Mouse (Mus musculus) forebrain, embryonic 15.5 days (tissue): ENCODE results near the gene Kdm5b. TPM values are rescaled to one million over a fixed set of nuclear protein-coding genes. Genes with fewer than 3 reads are reported as not detected.

ENCODE experiments used
- ATAC-seq: fragments of 200-750 bp; cut with Nextera tagmentation; replicated peaks from 2 replicates; pipeline ENCODE4 v1.8.0; 2017; ENCODE audit warnings: mild to moderate bottlenecking, moderate TSS enrichment, moderate library complexity
- H3K27ac ChIP-seq: fragments of 300-500 bp; sonication (generic); replicated peaks from 2 replicates; pipeline ENCODE4 v1.5.1; 2015; ENCODE audit warnings: mild to moderate bottlenecking, inconsistent platforms
- H3K27me3 ChIP-seq: fragments of 300-500 bp; sonication (generic); 2 replicates; pipeline ENCODE4 v1.6.1; 2015; ENCODE audit warnings: inconsistent platforms
- H3K36me3 ChIP-seq: fragments of 300-500 bp; sonication (generic); 2 replicates; pipeline ENCODE4 v1.6.1; 2015; ENCODE audit warnings: mild to moderate bottlenecking, inconsistent platforms
- H3K4me1 ChIP-seq: fragments of 300-500 bp; sonication (generic); 2 replicates; pipeline ENCODE4 v1.6.1; 2015; ENCODE audit warnings: inconsistent platforms
- H3K4me2 ChIP-seq: fragments of 300-500 bp; sonication (generic); replicated peaks from 2 replicates; pipeline ENCODE4 v1.6.1; 2015; ENCODE audit warnings: mild to moderate bottlenecking, inconsistent platforms
- H3K4me3 ChIP-seq: fragments of 300-500 bp; sonication (generic); 2 replicates; pipeline ENCODE4 v1.5.1; 2015; ENCODE audit warnings: mild to moderate bottlenecking, inconsistent platforms
- H3K9ac ChIP-seq: fragments of 300-500 bp; sonication (generic); replicated peaks from 2 replicates; pipeline ENCODE4 v1.6.1; 2015; ENCODE audit warnings: mild to moderate bottlenecking, inconsistent platforms
- H3K9me3 ChIP-seq: fragments of 300-500 bp; sonication (generic); 2 replicates; pipeline ENCODE4 v1.6.1; 2016; ENCODE audit warnings: inconsistent platforms
- WGBS: fragments of 180-500 bp; shearing (Covaris S2); methylation state at CpG from one replicate; pipeline ENCODE4 v1.1.7; 2015; ENCODE audit warnings: mixed read lengths; 5-methylcytosine and 5-hydroxymethylcytosine counted together
- polyA plus RNA-seq: library from polyadenylated mRNA; unstranded; fragments of >200 nt; fragmentation: Nextera tagmentation; extraction: Ambion mirVana; gene quantifications from 2 replicates; pipeline ENCODE4 v1.2.1, GENCODE M21; 2015

The Kdm5b gene
- polyA plus RNA-seq, 1 experiment from 2014 or later, result 107 TPM

DNA sequence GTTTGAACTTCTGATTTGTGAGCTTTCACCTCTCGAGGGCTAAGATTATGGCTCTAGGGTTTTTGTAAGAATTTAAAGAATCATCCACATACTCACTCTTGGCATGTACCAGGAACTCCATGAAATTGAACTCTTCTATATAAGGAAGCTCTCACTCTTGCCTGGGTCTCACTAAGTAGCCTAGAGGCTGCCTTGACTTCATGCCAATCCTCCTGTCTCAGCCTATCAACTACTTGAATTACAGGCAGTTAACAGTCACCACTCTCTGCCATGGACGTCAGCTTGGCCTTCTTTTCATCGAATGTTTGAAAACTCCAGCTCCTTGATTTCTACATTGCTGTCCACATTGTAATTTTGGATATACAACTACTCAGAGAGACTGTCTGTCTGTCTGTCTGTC is 7.6 kb upstream of the Kdm5b start:
- Histone ChIP-seq H3K9me3 (no peaks in the 10 kb centered on the region), H3K27ac (no peak overlapping the region), H3K4me1 (peaks cover 14% of the 10 kb centered on the region), H3K27me3 (0 out of 2 replicates have a peak, but pooled peaks cover 4% of the 10 kb centered on the region), H3K4me3 (no peak overlapping the region), H3K9ac (no peak overlapping the region), H3K4me2 (no peak overlapping the region), H3K36me3 (no peaks in the 10 kb centered on the region)
- ATAC-seq, result no peak
- WGBS, result 67% methylated on average over 3 of the region's 3 CpGs

DNA sequence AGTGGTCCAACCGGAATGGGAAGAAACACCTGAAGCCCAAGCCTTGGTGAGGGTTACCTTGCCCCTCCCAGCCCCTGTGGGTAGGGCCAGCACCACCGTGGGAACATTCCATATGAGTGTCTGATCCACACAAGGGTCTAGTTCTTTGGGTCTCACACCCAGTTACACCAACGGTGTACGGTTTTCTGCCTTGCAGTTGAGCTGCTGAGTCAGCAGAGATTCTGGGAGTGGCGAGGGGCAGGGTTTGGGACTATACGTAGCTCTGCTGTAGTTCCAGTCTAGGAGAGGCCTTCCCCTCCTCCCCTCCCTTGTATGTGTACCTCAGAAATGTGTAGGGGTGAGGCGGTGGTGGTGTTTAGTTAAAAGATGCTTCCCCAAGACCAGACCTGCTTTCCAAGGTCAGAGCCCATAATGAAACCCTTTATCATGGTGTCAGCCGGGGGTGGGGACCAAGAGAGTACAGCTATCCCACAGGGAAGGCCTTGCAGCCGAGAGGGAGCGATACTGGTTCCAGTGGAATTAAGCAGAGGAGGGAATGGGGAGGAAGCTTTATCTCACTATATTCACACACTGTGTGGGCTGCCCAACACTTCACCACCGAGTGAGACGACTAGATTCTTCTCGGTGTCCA is 4.6 kb upstream of the Kdm5b start:
- H3K27me3 ChIP-seq, result 0 out of 2 replicates have a peak, but pooled peaks cover 4% of the 10 kb centered on the region
- H3K27ac ChIP-seq, result no peak overlapping the region; the same call in 1 of the 2 replicates
- peak overlapping the region; percentile 73 for H3K4me3 ChIP-seq
- ATAC-seq, result no peak
- no peak overlapping the region for H3K9ac ChIP-seq
- 29% methylated on average over 13 of the region's 13 CpGs for WGBS
- H3K4me1 ChIP-seq, result peaks cover 21% of the 10 kb centered on the region
- H3K9me3 ChIP-seq, result no peaks in the 10 kb centered on the region
- H3K36me3 ChIP-seq, result no peaks in the 10 kb centered on the region
- H3K4me2 ChIP-seq, result peak overlapping the region; percentile 90

DNA sequence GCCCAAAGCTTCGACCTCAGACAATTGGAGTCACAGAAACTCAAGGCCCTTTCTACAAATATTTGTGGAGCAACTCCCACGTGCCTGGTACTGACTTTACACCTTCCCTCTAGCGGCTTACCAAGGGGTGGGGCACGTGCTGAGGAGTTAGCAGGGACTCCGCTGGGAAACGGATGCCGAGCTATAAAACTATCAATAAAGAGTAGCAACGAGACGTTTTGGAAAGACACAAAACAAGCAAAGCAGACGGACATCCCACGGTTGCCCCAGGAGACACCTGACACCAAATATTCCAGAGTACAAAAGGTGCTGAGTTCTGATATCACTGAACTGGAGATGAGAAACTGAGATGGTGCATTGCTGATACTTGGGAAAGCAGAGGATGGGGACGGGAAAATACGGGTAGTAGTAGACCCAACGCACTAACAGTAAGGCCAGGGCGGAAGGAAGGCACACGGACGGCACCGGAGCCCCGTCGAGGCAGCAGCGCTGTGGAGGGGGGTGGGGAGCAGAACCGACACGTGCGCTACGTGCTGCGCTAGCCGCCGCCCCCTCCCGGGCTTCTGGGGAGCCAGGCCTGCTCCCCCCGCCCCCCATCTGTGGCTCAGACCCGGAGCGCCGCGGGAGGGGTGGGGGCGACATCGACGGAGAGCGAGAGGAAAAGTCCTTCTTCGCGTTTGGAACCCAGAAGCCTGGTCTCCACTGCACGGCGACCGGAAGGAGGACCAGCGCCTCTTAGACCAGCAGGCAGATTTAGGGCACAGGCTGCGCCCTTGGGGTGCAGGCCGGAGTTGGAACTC is 3.9 kb upstream of the Kdm5b start:
- Histone ChIP-seq H3K4me3 (peak overlapping the region; percentile 73), H3K27ac (peak overlapping the region; percentile 96)

DNA sequence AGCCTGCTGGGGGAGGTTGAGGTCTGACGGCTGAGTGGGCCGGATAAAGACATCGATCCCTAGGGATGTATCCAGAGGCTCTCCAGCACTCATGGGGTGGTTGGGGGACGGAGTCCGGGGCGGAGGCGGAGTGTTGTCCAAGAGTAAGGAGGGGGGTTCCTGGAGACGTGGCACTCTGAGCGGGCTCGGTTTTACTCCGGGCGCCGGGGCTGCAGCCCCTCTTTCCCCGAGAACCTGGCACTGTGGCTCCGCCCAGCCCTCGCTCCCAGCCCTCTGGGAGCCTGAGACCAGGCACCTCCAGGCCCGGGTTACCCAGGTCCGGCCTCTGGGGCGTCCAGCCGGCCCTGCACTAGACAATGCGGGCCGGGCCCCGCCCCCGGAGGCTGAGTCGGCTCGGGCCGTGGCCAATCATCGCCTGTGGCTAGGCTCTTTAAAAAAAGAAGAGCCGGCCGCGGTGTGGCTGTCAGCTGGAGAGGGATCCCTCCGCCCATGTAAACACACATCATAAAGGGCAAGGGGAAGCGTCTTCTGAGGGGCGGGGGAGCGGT is 3.2 kb upstream of the Kdm5b start:
- Histone ChIP-seq H3K9ac (peak overlapping the region; percentile 87), H3K4me3 (peak overlapping the region; percentile 73), H3K27ac (peak overlapping the region; percentile 96), H3K4me2 (peak overlapping the region; percentile 90), H3K27me3 (0 out of 2 replicates have a peak, but pooled peaks cover 4% of the 10 kb centered on the region), H3K36me3 (no peaks in the 10 kb centered on the region), H3K9me3 (no peaks in the 10 kb centered on the region), H3K4me1 (peaks cover 22% of the 10 kb centered on the region)
- WGBS, result under 1% methylated on average over 35 of the region's 35 CpGs
- peak; percentile 91 for ATAC-seq

More for the DNA sequence above, 3.9 kb upstream of the Kdm5b start:
- H3K9ac ChIP-seq, result peak overlapping the region; percentile 87
- no peaks in the 10 kb centered on the region for H3K9me3 ChIP-seq
- peak overlapping the region; percentile 90 for H3K4me2 ChIP-seq
- ATAC-seq, result peak; percentile 61
- H3K36me3 ChIP-seq, result no peaks in the 10 kb centered on the region
- H3K27me3 ChIP-seq, result 0 out of 2 replicates have a peak, but pooled peaks cover 4% of the 10 kb centered on the region
- peaks cover 21% of the 10 kb centered on the region for H3K4me1 ChIP-seq
- under 1% methylated on average over 46 of the region's 46 CpGs for WGBS

DNA sequence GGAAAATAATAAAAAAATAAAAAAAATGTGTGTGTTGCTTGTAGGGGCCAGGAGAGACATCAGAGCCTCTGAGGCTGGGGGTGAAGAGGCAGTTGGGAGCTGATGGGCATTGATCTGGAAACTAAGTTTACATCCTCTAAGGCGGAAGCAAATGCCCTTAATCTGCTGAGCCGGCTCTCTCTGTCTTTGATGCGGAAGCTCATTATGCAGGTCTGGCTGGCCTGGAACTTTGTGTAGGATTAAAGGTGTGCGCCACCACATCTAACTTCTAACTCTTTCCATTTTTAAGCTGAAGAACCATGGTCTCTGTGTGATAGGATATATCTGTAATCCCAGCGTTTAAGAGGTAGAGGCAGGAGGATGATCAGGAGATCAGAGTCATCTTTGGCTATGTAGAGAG is 1.5 kb upstream of the Kdm5b start:
- H3K4me1 ChIP-seq, result peaks cover 37% of the 10 kb centered on the region
- ATAC-seq, result no peak
- no peak overlapping the region for H3K4me2 ChIP-seq
- no peaks in the 10 kb centered on the region for H3K9me3 ChIP-seq
- H3K27me3 ChIP-seq, result 0 out of 2 replicates have a peak, but pooled peaks cover 4% of the 10 kb centered on the region
- H3K27ac ChIP-seq, result no peak overlapping the region
- H3K9ac ChIP-seq, result no peak overlapping the region
- H3K4me3 ChIP-seq, result no peak overlapping the region
- 34% methylated on average over 5 of the region's 5 CpGs for WGBS
- no peaks in the 10 kb centered on the region for H3K36me3 ChIP-seq

DNA sequence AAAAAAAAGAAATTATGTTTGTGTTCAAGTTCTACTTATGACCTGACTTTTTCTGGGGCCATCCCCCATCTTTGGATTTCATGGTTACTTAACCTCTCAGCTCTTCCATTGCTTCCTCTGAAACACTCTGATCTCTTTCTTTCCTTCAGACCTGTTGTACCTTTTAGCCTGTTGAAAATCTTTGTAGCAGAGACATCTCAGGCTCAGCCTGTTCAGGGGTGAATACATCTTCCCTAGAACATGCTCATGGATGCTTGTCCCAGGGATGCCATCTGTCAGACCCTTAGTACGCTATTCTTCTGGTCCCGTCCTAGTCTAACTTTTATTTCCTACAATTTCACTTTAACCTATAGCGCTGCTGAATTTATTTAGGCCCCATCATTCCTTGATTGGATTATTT is 745 bp upstream of the Kdm5b start:
- H3K27me3 ChIP-seq, result 0 out of 2 replicates have a peak, but pooled peaks cover 3% of the 10 kb centered on the region
- no peak overlapping the region for H3K27ac ChIP-seq
- no peak for ATAC-seq
- no peak overlapping the region for H3K4me2 ChIP-seq
- no peaks in the 10 kb centered on the region for H3K36me3 ChIP-seq
- peaks cover 43% of the 10 kb centered on the region for H3K4me1 ChIP-seq
- no peak overlapping the region for H3K9ac ChIP-seq
- H3K9me3 ChIP-seq, result no peaks in the 10 kb centered on the region
- H3K4me3 ChIP-seq, result peak overlapping the region; percentile 90; the same call in 1 of the 2 replicates
- WGBS, result 74% methylated on average over 3 of the region's 3 CpGs

DNA sequence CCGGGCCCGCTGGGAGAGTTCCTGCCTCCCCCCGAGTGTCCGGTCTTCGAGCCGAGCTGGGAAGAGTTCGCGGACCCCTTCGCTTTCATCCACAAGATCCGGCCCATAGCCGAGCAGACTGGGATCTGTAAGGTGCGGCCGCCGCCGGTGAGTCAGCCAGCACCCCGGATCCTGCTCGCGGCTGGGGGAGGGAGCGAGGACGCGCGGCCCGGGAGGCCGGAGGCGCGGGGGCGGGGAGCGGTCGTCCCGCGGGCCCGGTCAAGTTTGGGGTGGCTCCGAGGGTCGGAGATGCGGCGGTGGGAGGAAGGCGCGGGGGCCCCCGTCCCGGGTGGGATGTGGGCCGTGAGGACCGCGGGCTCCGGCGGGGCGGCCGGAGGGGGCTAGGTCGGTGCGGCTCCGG is 425 bp downstream of the Kdm5b start:
- no peaks in the 10 kb centered on the region for H3K27me3 ChIP-seq
- peak overlapping the region; percentile 95 for H3K9ac ChIP-seq
- peak overlapping the region; percentile 52 for H3K4me2 ChIP-seq
- H3K36me3 ChIP-seq, result no peaks in the 10 kb centered on the region
- H3K4me3 ChIP-seq, result peak overlapping the region; percentile 90
- peaks cover 45% of the 10 kb centered on the region for H3K4me1 ChIP-seq
- WGBS, result under 1% methylated on average over 47 of the region's 50 CpGs
- peak overlapping the region; percentile 95 for H3K27ac ChIP-seq
- no peaks in the 10 kb centered on the region for H3K9me3 ChIP-seq
- ATAC-seq, result peak; percentile 11

DNA sequence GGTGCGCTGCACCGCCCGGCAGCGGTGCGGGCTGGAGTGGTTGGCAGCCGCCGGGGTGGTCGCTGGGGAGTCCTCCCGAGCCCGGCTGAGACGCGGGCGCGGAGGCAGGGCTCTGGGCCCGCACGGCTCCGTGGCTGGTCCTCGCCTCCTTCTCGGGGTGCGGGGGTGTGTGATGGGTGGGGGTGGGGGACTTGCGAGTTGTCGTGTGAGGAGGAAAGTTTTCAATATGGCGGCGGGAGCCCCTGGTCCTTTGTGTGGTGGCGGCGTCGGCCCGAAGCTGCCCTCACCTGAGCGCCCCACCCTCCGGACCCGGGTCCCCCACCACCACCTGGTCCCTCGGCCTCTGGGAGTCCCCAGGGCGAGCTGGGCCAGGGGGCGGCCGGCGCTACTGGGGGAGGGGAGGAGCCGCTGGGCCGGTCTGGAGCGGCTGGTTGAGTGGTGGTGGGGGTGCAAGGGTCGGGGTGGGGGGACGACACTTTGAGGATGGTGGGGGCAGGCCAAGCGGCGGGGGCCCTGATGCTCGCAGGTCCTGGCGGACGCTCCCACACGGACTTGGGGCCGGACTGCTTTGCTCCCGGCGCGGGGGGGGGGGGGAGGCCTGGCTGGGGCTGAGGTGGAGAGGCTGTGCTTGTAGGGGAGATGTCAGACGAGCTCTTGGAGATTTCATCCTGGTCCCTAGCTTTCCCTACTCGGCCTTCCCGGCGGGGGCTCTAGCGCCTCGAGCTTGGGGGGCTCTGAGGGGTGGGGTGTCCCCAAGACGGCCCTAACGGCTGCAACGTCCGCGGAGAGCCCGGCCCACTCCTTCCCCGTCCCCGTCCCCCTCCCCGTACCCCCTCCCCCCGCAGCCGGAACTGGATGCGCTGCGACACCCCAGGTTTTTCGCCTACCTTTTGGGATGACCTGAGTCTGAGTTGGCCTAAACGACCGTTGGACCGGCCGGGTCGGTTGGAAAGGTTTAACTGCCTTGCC is 1.1 kb downstream of the Kdm5b start:
- Histone ChIP-seq H3K27ac (peak overlapping the region; percentile 95), H3K4me3 (peak overlapping the region; percentile 90), H3K9ac (peak overlapping the region; percentile 95), H3K27me3 (no peaks in the 10 kb centered on the region), H3K4me2 (peak overlapping the region; percentile 52), H3K36me3 (no peaks in the 10 kb centered on the region), H3K4me1 (peaks cover 39% of the 10 kb centered on the region), H3K9me3 (no peaks in the 10 kb centered on the region)
- WGBS, result under 1% methylated on average over 63 of the region's 76 CpGs
- ATAC-seq, result peak; percentile 24

DNA sequence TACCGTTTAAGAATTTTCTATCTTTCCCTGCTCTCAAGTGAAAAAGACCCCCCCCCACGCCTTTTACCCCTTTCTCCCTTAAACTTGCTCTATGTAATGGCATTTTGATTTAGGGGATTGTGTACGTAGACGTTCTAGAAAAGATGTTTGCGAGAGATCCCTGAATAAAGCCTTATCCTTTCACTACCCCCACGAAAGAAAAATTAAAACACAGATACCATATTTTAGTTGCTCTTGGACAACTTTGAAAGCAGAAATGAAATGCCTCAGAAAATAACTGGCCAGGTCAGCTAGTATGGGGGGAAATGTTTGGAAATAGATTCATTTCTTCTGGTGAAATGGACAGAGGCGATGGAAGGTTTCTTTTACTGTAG is 1.8 kb downstream of the Kdm5b start:
- ATAC-seq, result no peak
- Histone ChIP-seq H3K27me3 (no peaks in the 10 kb centered on the region), H3K36me3 (no peaks in the 10 kb centered on the region), H3K27ac (peak overlapping the region; percentile 95), H3K9me3 (no peaks in the 10 kb centered on the region), H3K9ac (peak overlapping the region; percentile 95), H3K4me3 (peak overlapping the region; percentile 90), H3K4me2 (peak overlapping the region; percentile 52), H3K4me1 (peaks cover 39% of the 10 kb centered on the region)
- WGBS, result 5% methylated on average over 7 of the region's 7 CpGs

DNA sequence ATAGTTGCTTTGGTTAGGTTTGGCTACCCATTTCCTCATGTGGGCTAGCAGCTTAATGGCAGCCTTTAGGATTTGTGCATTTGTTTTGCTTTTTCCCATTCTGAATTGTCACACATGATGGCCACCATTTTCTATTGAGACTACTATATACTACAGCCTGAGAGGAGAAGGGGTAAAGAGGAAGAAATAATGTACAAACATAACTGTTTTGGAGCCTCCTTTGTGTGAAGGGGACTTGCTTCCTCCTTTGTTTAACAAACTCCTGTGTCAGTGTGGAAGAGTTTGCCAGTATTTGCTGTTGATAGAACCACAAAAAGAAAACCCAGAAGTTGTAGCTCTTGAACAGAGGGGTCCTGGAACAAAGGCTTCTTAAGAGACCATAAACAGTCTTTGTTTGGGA is 2.5 kb downstream of the Kdm5b start:
- 0 out of 2 replicates have a peak overlapping the region, but pooled peaks have one; percentile 95 for H3K9ac ChIP-seq
- ATAC-seq, result no peak
- H3K4me3 ChIP-seq, result peak overlapping the region; percentile 90
- peak overlapping the region; percentile 52 for H3K4me2 ChIP-seq
- H3K4me1 ChIP-seq, result peaks cover 35% of the 10 kb centered on the region
- H3K27me3 ChIP-seq, result no peaks in the 10 kb centered on the region
- no peaks in the 10 kb centered on the region for H3K36me3 ChIP-seq
- no peaks in the 10 kb centered on the region for H3K9me3 ChIP-seq
- peak overlapping the region; percentile 95; the same call in 1 of the 2 replicates for H3K27ac ChIP-seq

DNA sequence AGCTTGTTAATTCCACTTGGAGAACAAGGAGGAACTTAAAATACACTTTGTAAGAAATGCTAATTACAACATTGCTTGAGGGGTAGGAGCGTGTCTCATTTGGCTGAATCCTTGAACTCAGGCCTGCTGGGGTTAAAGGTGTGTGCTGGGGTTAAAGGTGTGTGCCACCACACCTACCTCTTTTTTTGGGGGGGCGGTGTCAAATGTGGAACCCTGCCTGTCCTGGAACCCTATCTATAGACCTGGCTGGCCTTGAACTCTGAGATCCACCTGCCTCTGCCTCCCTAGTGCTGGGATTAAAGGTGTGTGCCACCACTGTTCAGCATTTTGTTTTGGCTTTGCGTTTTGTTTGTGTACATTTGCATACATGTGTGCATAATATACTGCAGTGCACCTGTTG is 3.8 kb downstream of the Kdm5b start:
- Histone ChIP-seq H3K9me3 (no peaks in the 10 kb centered on the region), H3K36me3 (no peaks in the 10 kb centered on the region), H3K27ac (no peak overlapping the region), H3K9ac (no peak overlapping the region), H3K4me2 (no peak overlapping the region), H3K27me3 (no peaks in the 10 kb centered on the region), H3K4me1 (peaks cover 34% of the 10 kb centered on the region), H3K4me3 (no peak overlapping the region)
- no peak for ATAC-seq
- WGBS, result 82% methylated on average over 3 of the region's 3 CpGs
